Mouse (Mus musculus) liver, embryonic 13.5 days (tissue): Measurements from ENCODE around the gene Ndufb10. TPM values are rescaled to one million over a fixed set of nuclear protein-coding genes. Genes with fewer than 3 reads are reported as not detected.

Source experiments
- ATAC-seq: fragments of 200-750 bp; cut with Nextera tagmentation; 2 replicates; pipeline ENCODE4 v1.8.0; 2017; ENCODE audit warnings: low read depth, mild to moderate bottlenecking, moderate number of reproducible peaks, moderate library complexity
- DNase-seq: peaks from one replicate; pipeline ENCODE4 v3.0.0; 2022
- H3K27ac ChIP-seq: fragments of 300-500 bp; sonication (generic); 2 replicates; pipeline ENCODE4 v1.5.1; 2015; ENCODE audit warnings: moderate library complexity, mild to moderate bottlenecking, inconsistent platforms
- H3K27me3 ChIP-seq: fragments of 300-500 bp; sonication (generic); 2 replicates; pipeline ENCODE4 v1.6.1; 2015; ENCODE audit warnings: mild to moderate bottlenecking, inconsistent platforms
- H3K36me3 ChIP-seq: fragments of 300-500 bp; sonication (generic); 2 replicates; pipeline ENCODE4 v1.6.1; 2015; ENCODE audit warnings: mild to moderate bottlenecking, inconsistent platforms
- H3K4me1 ChIP-seq: fragments of 300-500 bp; sonication (generic); replicated peaks from 2 replicates; pipeline ENCODE4 v1.6.1; 2015; ENCODE audit warnings: inconsistent platforms
- H3K4me2 ChIP-seq: fragments of 300-500 bp; sonication (generic); 2 replicates; pipeline ENCODE4 v1.6.1; 2015; ENCODE audit warnings: inconsistent platforms, mild to moderate bottlenecking, moderate library complexity
- H3K4me3 ChIP-seq: fragments of 300-500 bp; sonication (generic); replicated peaks from 2 replicates; pipeline ENCODE4 v1.5.1; 2015; ENCODE audit warnings: mild to moderate bottlenecking, inconsistent platforms
- H3K9ac ChIP-seq: fragments of 300-500 bp; sonication (generic); 2 replicates; pipeline ENCODE4 v1.6.1; 2015; ENCODE audit warnings: mild to moderate bottlenecking, inconsistent platforms
- H3K9me3 ChIP-seq: fragments of 300-500 bp; sonication (generic); replicated peaks from 2 replicates; pipeline ENCODE4 v1.6.1; 2016; ENCODE audit warnings: inconsistent platforms
- WGBS: fragments of 180-500 bp; shearing (Covaris S2); methylation state at CpG from one replicate; pipeline ENCODE4 v1.1.7; 2015; ENCODE audit not compliant: insufficient replicate concordance; 5-methylcytosine and 5-hydroxymethylcytosine counted together
- polyA plus RNA-seq: library from polyadenylated mRNA; unstranded; fragments of >200 nt; fragmentation: Nextera tagmentation; extraction: Ambion mirVana; gene quantifications from 2 replicates; pipeline ENCODE4 v1.2.1, GENCODE M21; 2015

Gene Ndufb10
- polyA plus RNA-seq = 206 and 216 TPM in 2 replicates

- WGBS = under 1% methylated on average over 30 of the region's 30 CpGs
- H3K27ac ChIP-seq = peak within 1 kb of the TSS; percentile 89
- H3K36me3 ChIP-seq = peaks cover 21% of the 10 kb centered on the region
- ATAC-seq (peak; percentile 74), DNase-seq (peak; percentile 92)
- peak within 1 kb of the TSS; percentile 91 for H3K9ac ChIP-seq
- H3K27me3 ChIP-seq = 0 out of 2 replicates have a peak, but pooled peaks cover 13% of the 10 kb centered on the region
- H3K4me2 ChIP-seq = peak within 1 kb of the TSS; percentile 87
- H3K4me3 ChIP-seq = peak within 1 kb of the TSS; percentile 82
- no peaks in the 10 kb centered on the region for H3K9me3 ChIP-seq
- peaks cover 40% of the 10 kb centered on the region for H3K4me1 ChIP-seq
Measured at GRCm38 (mm10) chr17:24724184-24724583, at the start of gene Ndufb10. Gene Ndufb10, minus strand, starts transcription at chr17:24724478.

- Histone ChIP-seq H3K9me3 (0 out of 2 replicates have a peak, but pooled peaks cover 5% of the 10 kb centered on the region), H3K4me2 (no peak overlapping the region), H3K27me3 (peaks cover 20% of the 10 kb centered on the region), H3K4me3 (no peak overlapping the region), H3K36me3 (no peaks in the 10 kb centered on the region), H3K9ac (no peak overlapping the region), H3K4me1 (no peaks in the 10 kb centered on the region), H3K27ac (no peak overlapping the region)
- ATAC-seq (no peak), DNase-seq (no peak)
- 69% methylated on average over 5 of the region's 5 CpGs for WGBS
Measured at GRCm38 (mm10) chr17:24773241-24773640, 49.0 kb upstream of the Ndufb10 start.

- no peak for DNase-seq
- Histone ChIP-seq H3K36me3 (no peaks in the 10 kb centered on the region), H3K4me2 (no peak overlapping the region), H3K9ac (no peak overlapping the region), H3K27me3 (peaks cover 57% of the 10 kb centered on the region), H3K27ac (no peak overlapping the region), H3K9me3 (0 out of 2 replicates have a peak, but pooled peaks cover 5% of the 10 kb centered on the region), H3K4me3 (no peak overlapping the region), H3K4me1 (no peaks in the 10 kb centered on the region)
- 34% methylated on average over 3 of the region's 3 CpGs for WGBS
- no peak for ATAC-seq
Measured at GRCm38 (mm10) chr17:24769146-24769545, 44.9 kb upstream of the Ndufb10 start.

GRCm38 (mm10) chr17:24766266-24766875 is 42.1 kb upstream of the Ndufb10 start:
- H3K36me3 ChIP-seq = no peaks in the 10 kb centered on the region
- H3K4me2 ChIP-seq = no peak overlapping the region
- DNase-seq (no peak), ATAC-seq (no peak)
- no peak overlapping the region for H3K9ac ChIP-seq
- no peaks in the 10 kb centered on the region for H3K9me3 ChIP-seq
- peaks cover 60% of the 10 kb centered on the region for H3K27me3 ChIP-seq
- WGBS = 27% methylated on average over 12 of the region's 12 CpGs
- no peak overlapping the region for H3K4me3 ChIP-seq
- no peak overlapping the region for H3K27ac ChIP-seq
- no peaks in the 10 kb centered on the region for H3K4me1 ChIP-seq

GRCm38 (mm10) chr17:24765016-24765905 is 41.0 kb upstream of the Ndufb10 start:
- Histone ChIP-seq H3K27ac (no peak overlapping the region), H3K36me3 (no peaks in the 10 kb centered on the region), H3K4me3 (no peak overlapping the region), H3K9me3 (no peaks in the 10 kb centered on the region), H3K4me2 (no peak overlapping the region), H3K27me3 (peaks cover 65% of the 10 kb centered on the region), H3K4me1 (no peaks in the 10 kb centered on the region), H3K9ac (no peak overlapping the region)
- WGBS = 32% methylated on average over 22 of the region's 22 CpGs
- DNase-seq (no peak), ATAC-seq (no peak)

GRCm38 (mm10) chr17:24761121-24761520 is 36.8 kb upstream of the Ndufb10 start:
- no peak overlapping the region for H3K9ac ChIP-seq
- no peaks in the 10 kb centered on the region for H3K9me3 ChIP-seq
- H3K27me3 ChIP-seq = peaks cover 60% of the 10 kb centered on the region
- no peaks in the 10 kb centered on the region for H3K36me3 ChIP-seq
- no peak for DNase-seq
- no peaks in the 10 kb centered on the region for H3K4me1 ChIP-seq
- no peak overlapping the region for H3K4me3 ChIP-seq
- ATAC-seq = no peak
- H3K27ac ChIP-seq = no peak overlapping the region
- H3K4me2 ChIP-seq = no peak overlapping the region
- 43% methylated on average over 5 of the region's 5 CpGs for WGBS

- H3K36me3 ChIP-seq = no peaks in the 10 kb centered on the region
- peaks cover 15% of the 10 kb centered on the region for H3K4me1 ChIP-seq
- DNase-seq (no peak), ATAC-seq (no peak)
- H3K9ac ChIP-seq = no peak overlapping the region
- no peaks in the 10 kb centered on the region for H3K9me3 ChIP-seq
- 67% methylated on average over 1 of the region's 1 CpGs for WGBS
- H3K4me3 ChIP-seq = no peak overlapping the region
- H3K27ac ChIP-seq = no peak overlapping the region
- H3K4me2 ChIP-seq = no peak overlapping the region
- peaks cover 81% of the 10 kb centered on the region for H3K27me3 ChIP-seq
Measured at GRCm38 (mm10) chr17:24757394-24757793, 33.1 kb upstream of the Ndufb10 start.

DNA sequence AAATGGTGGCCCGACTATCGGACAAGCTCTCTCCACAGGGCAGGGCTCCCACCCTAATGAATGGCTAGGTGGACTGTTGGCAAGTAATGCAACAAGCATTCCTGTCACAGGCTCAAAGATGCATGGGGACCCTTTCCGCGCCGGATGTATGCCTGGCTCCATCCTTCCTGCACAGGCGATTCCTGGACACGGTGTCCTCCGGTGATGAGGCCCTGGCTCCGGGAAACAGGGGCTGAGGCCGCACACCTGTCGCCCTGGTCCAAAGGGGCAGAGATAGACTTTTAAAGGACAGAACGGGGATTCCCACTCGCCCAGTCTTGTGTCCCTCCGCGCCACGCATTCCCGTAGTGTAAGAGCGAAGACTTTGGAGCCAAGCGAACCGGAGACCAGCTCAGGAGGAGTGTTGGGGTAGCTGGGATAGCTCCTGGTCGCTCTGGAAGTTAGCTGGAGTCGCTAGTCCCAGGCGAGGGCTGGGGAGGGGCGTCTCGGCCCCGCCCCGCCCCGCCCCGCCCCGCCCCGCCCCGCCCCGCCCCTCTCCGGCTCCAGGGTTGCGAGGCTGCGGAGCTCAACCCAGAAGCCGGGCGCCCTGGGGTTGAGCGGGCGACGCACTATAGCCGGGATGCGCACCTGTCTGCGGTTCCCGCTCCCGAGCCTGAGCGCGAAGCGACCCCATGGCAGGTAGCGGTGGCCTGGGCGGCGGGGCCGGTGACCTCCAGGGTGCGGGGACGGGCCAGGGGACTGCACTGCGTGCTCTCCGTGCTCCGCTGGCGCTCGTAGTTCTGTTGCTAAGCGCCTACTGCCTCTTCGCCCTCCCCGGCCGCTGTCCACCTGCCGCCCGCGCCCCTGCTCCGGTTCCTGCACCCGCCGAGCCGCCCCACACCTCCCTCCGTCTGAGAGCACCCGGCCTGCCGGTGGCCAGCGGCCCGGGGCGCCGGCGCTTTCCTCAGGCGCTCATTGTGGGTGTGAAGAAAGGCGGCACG is 28.4 kb upstream of the Ndufb10 start, which contains the start of gene Hs3st6:
TSS of gene Hs3st6 (plus strand) at position 574 of the 980 bp plus-strand sequence.
- Histone ChIP-seq H3K4me1 (peaks cover 18% of the 10 kb centered on the region), H3K27me3 (peaks cover 96% of the 10 kb centered on the region), H3K9ac (peak within 1 kb of the TSS; percentile 22; the same call in 1 of the 2 replicates), H3K36me3 (no peaks in the 10 kb centered on the region), H3K9me3 (no peaks in the 10 kb centered on the region), H3K4me2 (peak within 1 kb of the TSS; percentile 77), H3K4me3 (peak within 1 kb of the TSS; percentile 56), H3K27ac (no peak within 1 kb of the TSS)
- WGBS = under 1% methylated on average over 80 of the region's 82 CpGs
- ATAC-seq = peak; percentile 71
- no peak for DNase-seq

DNA sequence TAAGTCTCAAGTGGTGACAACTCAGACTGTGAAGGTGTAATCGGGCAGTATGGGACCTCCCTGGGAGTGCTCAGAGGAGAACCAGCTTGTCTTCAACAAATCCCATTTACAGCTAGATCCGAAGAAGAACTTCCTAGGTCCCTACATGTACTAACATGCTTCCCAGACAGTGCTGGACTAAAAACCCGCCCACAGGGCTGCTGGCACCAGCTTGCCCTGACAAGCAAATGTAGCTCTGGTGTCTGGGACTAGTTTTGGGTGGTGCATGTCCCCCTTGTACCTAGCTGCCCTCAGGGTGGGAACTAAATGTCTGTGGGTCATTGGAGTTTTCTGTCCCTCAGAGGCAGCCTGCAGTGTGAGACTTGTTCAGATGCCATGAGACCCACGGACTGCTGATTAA is 27.2 kb upstream of the Ndufb10 start:
- Histone ChIP-seq H3K36me3 (no peaks in the 10 kb centered on the region), H3K27me3 (peaks cover 96% of the 10 kb centered on the region), H3K9ac (no peak overlapping the region), H3K4me3 (no peak overlapping the region), H3K4me1 (peaks cover 18% of the 10 kb centered on the region), H3K4me2 (no peak overlapping the region), H3K9me3 (no peaks in the 10 kb centered on the region), H3K27ac (no peak overlapping the region)
- ATAC-seq = no peak
- DNase-seq = no peak
- WGBS = 13% methylated on average over 4 of the region's 4 CpGs

- DNase-seq (no peak), ATAC-seq (no peak)
- no peaks in the 10 kb centered on the region for H3K4me1 ChIP-seq
- H3K27ac ChIP-seq = no peak overlapping the region
- 45% methylated on average over 4 of the region's 4 CpGs for WGBS
- no peak overlapping the region for H3K9ac ChIP-seq
- H3K4me3 ChIP-seq = no peak overlapping the region
- peaks cover 54% of the 10 kb centered on the region for H3K27me3 ChIP-seq
- no peaks in the 10 kb centered on the region for H3K9me3 ChIP-seq
- H3K4me2 ChIP-seq = no peak overlapping the region
- H3K36me3 ChIP-seq = peaks cover 4% of the 10 kb centered on the region; the same call in 1 of the 2 replicates
Measured at GRCm38 (mm10) chr17:24746986-24747385, 22.7 kb upstream of the Ndufb10 start.
